Mouse (Mus musculus): ENCODE results near the gene Ptprs. TPM values are rescaled to one million over a fixed set of nuclear protein-coding genes. Genes with fewer than 3 reads are reported as not detected.

The Ptprs gene
- polyA plus RNA-seq, 1 experiment, result 208 TPM

GRCm38 (mm10) chr17:56418304-56418703 lies 58.0 kb downstream of the Ptprs start:
- Histone ChIP-seq H3K4me3 (ENCODE audit: insufficient read depth, low read length) (no peak overlapping the region), H3K4me1 (ENCODE audit: control insufficient read depth, insufficient read depth, low read length) (no peaks in the 10 kb centered on the region), H3K27ac (ENCODE audit: insufficient read depth, low read length) (no peak overlapping the region)
- TF ChIP-seq POLR2A (IDR thresholded peaks at IDR 0.05; ENCODE audit: low read depth, low read length) (no peak), CTCF (IDR thresholded peaks at IDR 0.05; ENCODE audit: borderline replicate concordance, insufficient read depth, low read length) (no peak)

GRCm38 (mm10) chr17:56414785-56415184 lies 61.5 kb downstream of the Ptprs start:
- no peak overlapping the region for H3K4me3 ChIP-seq (ENCODE audit: insufficient read depth, low read length)
- H3K27ac ChIP-seq (ENCODE audit: insufficient read depth, low read length), result no peak overlapping the region
- H3K4me1 ChIP-seq (ENCODE audit: control insufficient read depth, insufficient read depth, low read length), result no peaks in the 10 kb centered on the region
- no peak for TF ChIP-seq POLR2A (IDR thresholded peaks at IDR 0.05; ENCODE audit: low read depth, low read length)

- TF ChIP-seq POLR2A (IDR thresholded peaks at IDR 0.05; ENCODE audit: low read depth, low read length), result no peak
- TF ChIP-seq CTCF (IDR thresholded peaks at IDR 0.05; ENCODE audit: borderline replicate concordance, insufficient read depth, low read length), result no peak
- no peak overlapping the region for H3K27ac ChIP-seq (ENCODE audit: insufficient read depth, low read length)
- no peaks in the 10 kb centered on the region for H3K4me1 ChIP-seq (ENCODE audit: control insufficient read depth, insufficient read depth, low read length)
- H3K4me3 ChIP-seq (ENCODE audit: insufficient read depth, low read length), result no peak overlapping the region
Measured at GRCm38 (mm10) chr17:56413113-56413512, 63.2 kb downstream of the Ptprs start.

- TF ChIP-seq POLR2A (IDR thresholded peaks at IDR 0.05; ENCODE audit: low read depth, low read length), result no peak
- TF ChIP-seq CTCF (IDR thresholded peaks at IDR 0.05; ENCODE audit: borderline replicate concordance, insufficient read depth, low read length), result no peak
- no peaks in the 10 kb centered on the region for H3K4me1 ChIP-seq (ENCODE audit: control insufficient read depth, insufficient read depth, low read length)
- H3K27ac ChIP-seq (ENCODE audit: insufficient read depth, low read length), result no peak overlapping the region
- H3K4me3 ChIP-seq (ENCODE audit: insufficient read depth, low read length), result no peak overlapping the region
Measured at GRCm38 (mm10) chr17:56411437-56411836, 64.8 kb downstream of the Ptprs start.

GRCm38 (mm10) chr17:56409759-56410158 lies 66.5 kb downstream of the Ptprs start:
- TF ChIP-seq POLR2A (IDR thresholded peaks at IDR 0.05; ENCODE audit: low read depth, low read length) (no peak), CTCF (IDR thresholded peaks at IDR 0.05; ENCODE audit: borderline replicate concordance, insufficient read depth, low read length) (no peak)
- H3K4me3 ChIP-seq (ENCODE audit: insufficient read depth, low read length), result no peak overlapping the region
- no peaks in the 10 kb centered on the region for H3K4me1 ChIP-seq (ENCODE audit: control insufficient read depth, insufficient read depth, low read length)
- H3K27ac ChIP-seq (ENCODE audit: insufficient read depth, low read length), result no peak overlapping the region

GRCm38 (mm10) chr17:56408965-56409625 lies 67.2 kb downstream of the Ptprs start:
- H3K4me3 ChIP-seq (ENCODE audit: insufficient read depth, low read length), result no peak overlapping the region
- no peak for TF ChIP-seq POLR2A (IDR thresholded peaks at IDR 0.05; ENCODE audit: low read depth, low read length)
- TF ChIP-seq CTCF (IDR thresholded peaks at IDR 0.05; ENCODE audit: borderline replicate concordance, insufficient read depth, low read length), result no peak
- H3K4me1 ChIP-seq (ENCODE audit: control insufficient read depth, insufficient read depth, low read length), result no peaks in the 10 kb centered on the region
- H3K27ac ChIP-seq (ENCODE audit: insufficient read depth, low read length), result no peak overlapping the region

- no peak for TF ChIP-seq CTCF (IDR thresholded peaks at IDR 0.05; ENCODE audit: borderline replicate concordance, insufficient read depth, low read length)
- TF ChIP-seq POLR2A (IDR thresholded peaks at IDR 0.05; ENCODE audit: low read depth, low read length), result no peak
- H3K27ac ChIP-seq (ENCODE audit: insufficient read depth, low read length), result no peak overlapping the region
- H3K4me1 ChIP-seq (ENCODE audit: control insufficient read depth, insufficient read depth, low read length), result no peaks in the 10 kb centered on the region
- H3K4me3 ChIP-seq (ENCODE audit: insufficient read depth, low read length), result no peak overlapping the region
Measured at GRCm38 (mm10) chr17:56407379-56407778, 68.9 kb downstream of the Ptprs start.

GRCm38 (mm10) chr17:56406878-56407277 lies 69.4 kb downstream of the Ptprs start:
- Histone ChIP-seq H3K4me3 (ENCODE audit: insufficient read depth, low read length) (no peak overlapping the region), H3K27ac (ENCODE audit: insufficient read depth, low read length) (no peak overlapping the region), H3K4me1 (ENCODE audit: control insufficient read depth, insufficient read depth, low read length) (no peaks in the 10 kb centered on the region)
- no peak for TF ChIP-seq CTCF (IDR thresholded peaks at IDR 0.05; ENCODE audit: borderline replicate concordance, insufficient read depth, low read length)
- TF ChIP-seq POLR2A (IDR thresholded peaks at IDR 0.05; ENCODE audit: low read depth, low read length), result no peak

- H3K4me1 ChIP-seq (ENCODE audit: control insufficient read depth, insufficient read depth, low read length), result no peaks in the 10 kb centered on the region
- no peak overlapping the region for H3K27ac ChIP-seq (ENCODE audit: insufficient read depth, low read length)
- TF ChIP-seq CTCF (IDR thresholded peaks at IDR 0.05; ENCODE audit: borderline replicate concordance, insufficient read depth, low read length) (no peak), POLR2A (IDR thresholded peaks at IDR 0.05; ENCODE audit: low read depth, low read length) (no peak)
- H3K4me3 ChIP-seq (ENCODE audit: insufficient read depth, low read length), result no peak overlapping the region
Measured at GRCm38 (mm10) chr17:56405856-56406840, 70.1 kb downstream of the Ptprs start.

- TF ChIP-seq CTCF (IDR thresholded peaks at IDR 0.05; ENCODE audit: borderline replicate concordance, insufficient read depth, low read length) (no peak), POLR2A (IDR thresholded peaks at IDR 0.05; ENCODE audit: low read depth, low read length) (no peak)
- H3K27ac ChIP-seq (ENCODE audit: insufficient read depth, low read length), result no peak overlapping the region
- H3K4me3 ChIP-seq (ENCODE audit: insufficient read depth, low read length), result no peak overlapping the region
- H3K4me1 ChIP-seq (ENCODE audit: control insufficient read depth, insufficient read depth, low read length), result no peaks in the 10 kb centered on the region
Measured at GRCm38 (mm10) chr17:56405341-56405740, 70.9 kb downstream of the Ptprs start.
